Comparison of ENCODE assay signal across 10 mouse cellular contexts in the genomic region with DNA sequence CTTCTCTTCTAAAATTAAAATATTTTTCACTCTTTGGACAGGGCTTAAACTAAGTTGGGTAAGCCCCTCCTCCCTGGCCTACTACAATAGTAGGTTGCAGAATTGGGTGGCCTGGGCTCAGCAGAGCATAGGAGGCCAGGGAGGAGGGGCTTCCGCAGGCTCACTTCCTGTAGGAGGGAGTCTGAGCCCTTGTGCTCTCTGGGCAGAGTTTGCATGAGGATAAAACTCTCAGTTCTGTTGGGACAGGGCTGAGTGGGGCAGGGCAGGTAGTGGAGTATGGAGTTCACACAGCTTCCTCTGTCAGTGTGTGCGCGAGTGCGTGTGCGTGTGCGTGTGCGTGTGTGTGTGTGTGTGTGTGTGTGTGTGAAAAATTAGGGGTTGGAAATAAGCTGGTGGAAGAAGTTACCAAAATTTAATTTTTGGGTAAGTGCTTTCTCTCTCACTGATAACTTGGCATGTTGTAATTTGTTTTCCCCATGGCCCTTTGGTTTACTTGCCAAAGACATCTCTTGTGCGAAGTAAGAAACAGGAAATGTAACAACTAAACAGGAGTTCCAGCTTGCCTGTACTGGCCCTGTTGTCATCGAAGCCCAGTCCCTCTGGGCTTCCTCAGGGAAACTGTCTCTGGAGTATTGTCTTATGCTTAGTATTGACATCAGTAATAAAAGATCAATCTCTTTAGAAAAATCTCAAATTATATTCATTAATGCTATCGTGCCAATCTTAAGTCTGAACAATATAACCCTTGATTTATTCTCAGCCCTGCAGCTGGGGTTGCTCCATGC. TPM values are rescaled to one million over a fixed set of nuclear protein-coding genes. Genes with fewer than 3 reads are reported as not detected.
DNase-seq lines count a peak whose midpoint lies in the region; ATAC-seq lines count a peak whose summit lies in the region.
"Had no signal": no experiment of that assay in that cellular context is flagged by ENCODE, and none has a peak within 500 bp of the region (broad histone marks: within the 10 kb centered on the region; RNA-seq: fewer than 3 reads in every experiment).

No protein-coding gene starts in this region.

- WGBS in kidney, embryonic 14.5 days = 88% methylated on average over 10 of the region's 10 CpGs
- 59% methylated on average over 10 of the region's 10 CpGs for WGBS in liver, embryonic 15.5 days (ENCODE audit: insufficient replicate concordance)
- 86% methylated on average over 10 of the region's 10 CpGs for WGBS in forebrain, embryonic 16.5 days

- intact Hi-C loops in left cerebral cortex, postnatal 25 days (cut with DNase I) = no loop called here

- H3K27ac ChIP-seq in kidney, embryonic 14.5 days (ENCODE audit: low read depth, low read length) = no peak overlapping the region
- H3K27ac ChIP-seq in liver, embryonic 15.5 days (replicated peaks) = no peak overlapping the region; the same call in 1 of the 2 replicates
- no peak overlapping the region for H3K27ac ChIP-seq in forebrain, embryonic 16.5 days (ENCODE audit: low read length)
- H3K27ac ChIP-seq: embryonic facial prominence, embryonic 13.5 days had no signal

- H3K9me3 ChIP-seq in kidney, embryonic 14.5 days (ENCODE audit: control insufficient read depth, low read length) = no peaks in the 10 kb centered on the region
- no peaks in the 10 kb centered on the region for H3K9me3 ChIP-seq in liver, embryonic 15.5 days (replicated peaks)
- H3K9me3 ChIP-seq in forebrain, embryonic 16.5 days (ENCODE audit: control insufficient read depth, low read length) = no peaks in the 10 kb centered on the region
- H3K9me3 ChIP-seq: embryonic facial prominence, embryonic 13.5 days had no signal

- H3K9ac ChIP-seq in kidney, embryonic 14.5 days (ENCODE audit: low read depth, low read length) = no peak overlapping the region
- H3K9ac ChIP-seq in liver, embryonic 15.5 days = no peak overlapping the region
- H3K9ac ChIP-seq in forebrain, embryonic 16.5 days (replicated peaks; ENCODE audit: low read depth, low read length) = no peak overlapping the region
- H3K9ac ChIP-seq: embryonic facial prominence, embryonic 13.5 days had no signal

- H3K4me2 ChIP-seq in kidney, embryonic 14.5 days (replicated peaks; ENCODE audit: low read depth, low read length) = no peak overlapping the region
- no peak overlapping the region for H3K4me2 ChIP-seq in liver, embryonic 15.5 days
- no peak overlapping the region for H3K4me2 ChIP-seq in forebrain, embryonic 16.5 days (ENCODE audit: low read length)
- H3K4me2 ChIP-seq: embryonic facial prominence, embryonic 13.5 days had no signal

- no peak for DNase-seq in kidney, adult 11 months
- DNase-seq in R1 (ENCODE audit: low read depth, low spot score) = peak; percentile 59
- peak; percentile 82 for DNase-seq in splenic B cell, adult 2 months (ENCODE audit: low read depth, low spot score)
- DNase-seq in left cerebral cortex, postnatal 25 days (ENCODE audit: low spot score in 2 of 2) = no peak
- DNase-seq in urinary bladder, postnatal 36 days (ENCODE audit: low spot score in 2 of 2) = no peak
- DNase-seq: gastrocnemius, postnatal 36 days had no signal

- peaks cover 35% of the 10 kb centered on the region; the same call in 1 of the 2 replicates for H3K36me3 ChIP-seq in kidney, embryonic 14.5 days (ENCODE audit: control insufficient read depth, insufficient read depth, low read length)
- peaks cover 22% of the 10 kb centered on the region for H3K36me3 ChIP-seq in liver, embryonic 15.5 days (replicated peaks)
- peaks cover 4% of the 10 kb centered on the region; the same call in 1 of the 2 replicates for H3K36me3 ChIP-seq in splenic B cell, adult 2 months (ENCODE audit: control insufficient read depth, insufficient read depth, low read length, poor library complexity, severe bottlenecking)
- H3K36me3 ChIP-seq in forebrain, embryonic 16.5 days (ENCODE audit: control insufficient read depth, insufficient read depth) = peaks cover 5% of the 10 kb centered on the region

- no peaks in the 10 kb centered on the region; the same call in 1 of the 2 replicates for H3K4me1 ChIP-seq in kidney, embryonic 14.5 days (ENCODE audit: control insufficient read depth, insufficient read depth, low read length)
- peaks cover 33% of the 10 kb centered on the region for H3K4me1 ChIP-seq in liver, embryonic 15.5 days (replicated peaks)
- no peaks in the 10 kb centered on the region for H3K4me1 ChIP-seq in forebrain, embryonic 16.5 days (replicated peaks; ENCODE audit: control insufficient read depth, insufficient read depth, low read length)
- H3K4me1 ChIP-seq: embryonic facial prominence, embryonic 13.5 days had no signal

- H3K27me3 ChIP-seq in kidney, embryonic 14.5 days (ENCODE audit: control insufficient read depth, insufficient read depth, low read length) = no peaks in the 10 kb centered on the region
- no peaks in the 10 kb centered on the region for H3K27me3 ChIP-seq in liver, embryonic 15.5 days
- no peaks in the 10 kb centered on the region for H3K27me3 ChIP-seq in splenic B cell, adult 2 months (ENCODE audit: control insufficient read depth, insufficient read depth, low read length, poor library complexity, severe bottlenecking)
- no peaks in the 10 kb centered on the region for H3K27me3 ChIP-seq in forebrain, embryonic 16.5 days (replicated peaks; ENCODE audit: control insufficient read depth, insufficient read depth, low read length)
- H3K27me3 ChIP-seq: embryonic facial prominence, embryonic 13.5 days had no signal

- ATAC-seq in kidney, embryonic 14.5 days (ENCODE audit: low FRiP score, low TSS enrichment) = peak; percentile 75; the same call in 1 of the 2 replicates
- ATAC-seq in liver, embryonic 15.5 days (ENCODE audit: insufficient read depth) = 0 out of 2 replicates have a peak, but pooled peaks have one; percentile 34
- no peak for ATAC-seq in forebrain, embryonic 16.5 days

- H3K4me3 ChIP-seq in kidney, embryonic 14.5 days (ENCODE audit: low read length) = no peak overlapping the region
- no peak overlapping the region for H3K4me3 ChIP-seq in liver, embryonic 15.5 days (replicated peaks)
- H3K4me3 ChIP-seq in forebrain, embryonic 16.5 days (replicated peaks; ENCODE audit: low read length) = no peak overlapping the region
- H3K4me3 ChIP-seq: embryonic facial prominence, embryonic 13.5 days had no signal

RNA-seq across cellular contexts. Expression of a gene that starts 9.2 kb away (rescaled TPM):
- 14.3 and 16.1 TPM in 2 replicates for polyA plus RNA-seq in kidney, embryonic 14.5 days (2014; fragmentation: Nextera tagmentation; extraction: Ambion mirVana)
- polyA plus RNA-seq in liver, embryonic 15.5 days (2015; fragmentation: Nextera tagmentation; extraction: Ambion mirVana) = 2.0 and 2.8 TPM in 2 replicates
- total RNA-seq in left cerebral cortex, postnatal 25 days (2021) = 10 to 100 TPM; 54.3 to 72.7 TPM
- polyA plus RNA-seq in forebrain, embryonic 16.5 days (2015; fragmentation: Nextera tagmentation; extraction: Ambion mirVana) = 16.6 and 18.9 TPM in 2 replicates

Comparison
In these comparisons a context has a peak if more than half of its experiments do, and no peak if none do; other contexts are left out.
1. DNase-seq: peak in R1 (single experiment) and splenic B cell, adult 2 months (single experiment); none in kidney, adult 11 months (single experiment), left cerebral cortex, postnatal 25 days (0 of 2) and urinary bladder, postnatal 36 days (0 of 2).